Mouse (Mus musculus) kidney, postnatal 0 days (tissue): ENCODE measurements at regions not wholly inside any gene's neighbourhood (a gene's known extent, or its start where the extent isn't known, plus 50 kb on each side); places are given as distances from the start of the nearest gene placed in this dataset.

Experiments
- ATAC-seq: fragments of 200-750 bp; cut with Nextera tagmentation; replicated peaks from 2 replicates; pipeline ENCODE4 v1.8.0; 2017; ENCODE audit warnings: low read depth, moderate number of reproducible peaks, moderate TSS enrichment, moderate library complexity; ENCODE audit not compliant: low FRiP score
- DNase-seq: peaks from one replicate; pipeline ENCODE4 v3.0.0-alpha.2; 2016; ENCODE audit warnings: low spot score
- H3K27ac ChIP-seq: fragments of 300-500 bp; sonication (generic); 2 replicates; pipeline ENCODE4 v1.5.1; 2014; ENCODE audit warnings: mild to moderate bottlenecking
- H3K27me3 ChIP-seq: fragments of 300-500 bp; sonication (generic); 2 replicates; pipeline ENCODE4 v1.6.1; 2014; ENCODE audit warnings: low read length, mixed read lengths; ENCODE audit not compliant: insufficient read depth
- H3K36me3 ChIP-seq: fragments of 300-500 bp; sonication (generic); 2 replicates; pipeline ENCODE4 v1.6.1; 2014; ENCODE audit warnings: low read length, mixed read lengths; ENCODE audit not compliant: insufficient read depth
- H3K4me1 ChIP-seq: fragments of 300-500 bp; sonication (generic); replicated peaks from 2 replicates; pipeline ENCODE4 v1.6.1; 2014; ENCODE audit warnings: antibody characterized with exemption, low read length, mixed read lengths; ENCODE audit not compliant: insufficient read depth
- H3K4me2 ChIP-seq: fragments of 300-500 bp; sonication (generic); 2 replicates; pipeline ENCODE4 v1.6.1; 2014; ENCODE audit warnings: mild to moderate bottlenecking, low read length, moderate library complexity, mixed read lengths
- H3K4me3 ChIP-seq: fragments of 300-500 bp; sonication (generic); replicated peaks from 2 replicates; pipeline ENCODE4 v1.5.1; 2014; ENCODE audit warnings: low read depth, low read length
- H3K9ac ChIP-seq: fragments of 300-500 bp; sonication (generic); 2 replicates; pipeline ENCODE4 v1.6.1; 2014; ENCODE audit warnings: low read depth, low read length
- H3K9me3 ChIP-seq: fragments of 300-500 bp; sonication (generic); replicated peaks from 2 replicates; pipeline ENCODE4 v1.6.1; 2016; ENCODE audit warnings: low read length, inconsistent platforms, mixed read lengths
- CTCF ChIP-seq: IDR thresholded peaks from 2 replicates; pipeline ENCODE4 v1.5.1; 2016; ENCODE audit warnings: antibody characterized with exemption, low read depth, mild to moderate bottlenecking, moderate library complexity
- WGBS: fragments of 180-500 bp; shearing (Covaris S2); extraction: QIAGEN DNeasy Blood & Tissue Kit; methylation state at CpG from one replicate; pipeline ENCODE4 v1.1.7; 2014; 5-methylcytosine and 5-hydroxymethylcytosine counted together

GRCm38 (mm10) chr12:27102996-27103395 lies 239.4 kb downstream of the Sox11 start:
- H3K27me3 ChIP-seq = no peaks in the 10 kb centered on the region
- H3K9me3 ChIP-seq = no peaks in the 10 kb centered on the region
- H3K27ac ChIP-seq = no peak overlapping the region
- DNase-seq = no peak
- 88% methylated on average over 2 of the region's 2 CpGs for WGBS
- no peak overlapping the region for H3K4me2 ChIP-seq
- no peak overlapping the region for H3K9ac ChIP-seq
- ATAC-seq = no peak
- H3K4me3 ChIP-seq = no peak overlapping the region
- no peak for TF ChIP-seq CTCF
- no peaks in the 10 kb centered on the region for H3K4me1 ChIP-seq
- no peaks in the 10 kb centered on the region for H3K36me3 ChIP-seq

GRCm38 (mm10) chr12:27089206-27089605 lies 253.2 kb downstream of the Sox11 start:
- Histone ChIP-seq H3K36me3 (no peaks in the 10 kb centered on the region), H3K4me1 (no peaks in the 10 kb centered on the region), H3K9ac (no peak overlapping the region), H3K27me3 (no peaks in the 10 kb centered on the region), H3K4me3 (no peak overlapping the region), H3K27ac (no peak overlapping the region), H3K4me2 (no peak overlapping the region), H3K9me3 (no peaks in the 10 kb centered on the region)
- ATAC-seq (no peak), DNase-seq (no peak)
- no peak for TF ChIP-seq CTCF
- WGBS = 73% methylated on average over 1 of the region's 1 CpGs

GRCm38 (mm10) chr12:27085890-27086289 lies 256.5 kb downstream of the Sox11 start:
- no peak overlapping the region for H3K4me3 ChIP-seq
- ATAC-seq (no peak), DNase-seq (no peak)
- H3K9ac ChIP-seq = no peak overlapping the region
- 75% methylated on average over 2 of the region's 2 CpGs for WGBS
- H3K4me1 ChIP-seq = peaks cover 6% of the 10 kb centered on the region
- H3K36me3 ChIP-seq = no peaks in the 10 kb centered on the region
- H3K27ac ChIP-seq = no peak overlapping the region
- no peaks in the 10 kb centered on the region for H3K9me3 ChIP-seq
- no peak for TF ChIP-seq CTCF
- no peak overlapping the region for H3K4me2 ChIP-seq
- H3K27me3 ChIP-seq = no peaks in the 10 kb centered on the region

- DNase-seq = no peak
- no peak overlapping the region for H3K27ac ChIP-seq
- WGBS = 47% methylated on average over 4 of the region's 4 CpGs
Measured at GRCm38 (mm10) chr12:27083645-27084550, 258.5 kb downstream of the Sox11 start.

GRCm38 (mm10) chr12:27083089-27083488 lies 259.3 kb downstream of the Sox11 start:
- Histone ChIP-seq H3K9ac (no peak overlapping the region), H3K4me2 (peak overlapping the region; percentile 53), H3K27me3 (no peaks in the 10 kb centered on the region), H3K9me3 (no peaks in the 10 kb centered on the region), H3K4me1 (peaks cover 6% of the 10 kb centered on the region), H3K36me3 (no peaks in the 10 kb centered on the region), H3K27ac (no peak overlapping the region), H3K4me3 (0 out of 2 replicates have a peak overlapping the region, but pooled peaks have one; percentile 8)
- 0 out of 2 replicates have a peak, but pooled peaks have one; percentile 49 for ATAC-seq
- WGBS = 9% methylated on average over 8 of the region's 8 CpGs
- peak; percentile 15 for DNase-seq
- no peak for TF ChIP-seq CTCF

More at GRCm38 (mm10) chr12:27083645-27084550, 258.5 kb downstream of the Sox11 start:
- H3K9me3 ChIP-seq = no peaks in the 10 kb centered on the region
- no peaks in the 10 kb centered on the region for H3K27me3 ChIP-seq
- no peak for TF ChIP-seq CTCF
- no peak overlapping the region for H3K9ac ChIP-seq
- ATAC-seq = no peak
- peaks cover 6% of the 10 kb centered on the region for H3K4me1 ChIP-seq
- H3K4me3 ChIP-seq = no peak overlapping the region
- H3K36me3 ChIP-seq = no peaks in the 10 kb centered on the region
- H3K4me2 ChIP-seq = no peak overlapping the region

- 6% methylated on average over 8 of the region's 8 CpGs for WGBS
- 0 out of 2 replicates have a peak overlapping the region, but pooled peaks have one; percentile 8 for H3K4me3 ChIP-seq
- no peaks in the 10 kb centered on the region for H3K36me3 ChIP-seq
- no peaks in the 10 kb centered on the region for H3K9me3 ChIP-seq
- peak; percentile 64 for DNase-seq
- no peak for TF ChIP-seq CTCF
- no peaks in the 10 kb centered on the region for H3K27me3 ChIP-seq
- no peak overlapping the region for H3K27ac ChIP-seq
- H3K9ac ChIP-seq = no peak overlapping the region
- H3K4me1 ChIP-seq = peaks cover 6% of the 10 kb centered on the region
- H3K4me2 ChIP-seq = peak overlapping the region; percentile 53
- 0 out of 2 replicates have a peak, but pooled peaks have one; percentile 57 for ATAC-seq
Measured at GRCm38 (mm10) chr12:27082624-27083023, 259.8 kb downstream of the Sox11 start.
